Mouse (Mus musculus): ENCODE measurements at regions not wholly inside any gene's neighbourhood (a gene's known extent, or its start where the extent isn't known, plus 50 kb on each side); places are given as distances from the start of the nearest gene placed in this dataset.

DNA sequence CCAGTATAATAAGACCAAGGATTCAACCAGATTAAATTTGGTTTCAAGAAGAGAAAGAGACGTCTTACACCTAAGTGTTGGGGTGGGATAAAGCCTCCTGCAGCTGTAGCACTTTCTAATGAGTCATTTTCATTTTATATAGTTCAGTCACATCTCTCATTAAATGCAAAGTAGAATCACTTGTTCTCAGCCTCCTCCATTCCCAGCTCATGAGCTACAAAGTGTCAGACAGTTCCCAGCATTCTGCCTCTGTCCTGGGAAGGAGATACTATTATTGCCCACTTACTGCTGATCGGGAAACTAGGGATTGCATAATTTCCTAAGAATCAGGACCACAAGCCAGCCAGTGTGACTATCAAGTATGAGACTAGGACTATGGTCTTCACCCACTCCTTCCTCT, 158.9 kb downstream of the Tph2 start:
- no peak for DNase-seq

DNA sequence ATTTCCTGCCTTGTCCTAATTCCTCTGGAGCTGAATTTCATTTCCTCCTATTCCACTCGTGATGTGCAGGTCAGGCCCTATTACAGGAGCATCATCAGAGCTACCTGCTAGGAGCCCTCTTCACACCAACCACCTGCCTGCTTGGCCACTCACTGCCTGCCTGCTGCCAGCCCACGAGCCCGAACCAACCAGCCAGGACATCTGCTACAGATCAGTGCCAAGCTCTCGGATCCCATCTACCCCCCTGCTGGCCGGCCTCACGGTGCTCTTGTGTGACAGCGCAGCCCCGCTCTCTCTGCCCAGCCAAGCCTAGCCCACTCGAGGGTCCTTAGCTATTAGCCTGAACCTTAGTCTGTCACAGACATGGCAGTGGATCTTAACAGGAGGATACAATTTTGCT, 165.4 kb downstream of the Tph2 start:
- peak; percentile 91 for DNase-seq

DNA sequence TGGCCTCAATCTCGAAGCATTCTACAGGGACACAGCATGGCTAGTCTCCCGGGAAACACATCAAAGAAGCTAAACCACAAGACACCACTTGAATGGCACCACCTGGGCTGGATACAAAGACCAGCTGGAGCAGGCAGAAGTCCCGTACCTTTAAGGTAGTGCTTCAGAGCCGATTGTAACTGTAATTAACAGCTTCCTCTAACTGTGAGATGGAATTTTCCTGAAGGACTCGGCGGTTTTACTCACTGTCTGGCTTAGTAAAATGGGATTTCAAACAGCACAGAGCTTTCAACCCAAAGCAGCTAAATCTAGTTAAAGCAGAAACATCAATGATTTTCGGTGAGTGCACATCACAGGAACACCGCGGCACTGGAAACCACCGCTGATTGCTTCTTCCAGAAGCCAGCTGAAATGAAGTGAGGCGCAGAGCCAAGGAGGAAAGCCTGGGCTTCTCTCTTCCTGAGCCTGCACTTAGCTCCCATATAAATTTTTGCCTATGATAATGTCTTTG, 171.3 kb downstream of the Tph2 start:
- peak; percentile 72 for DNase-seq

DNA sequence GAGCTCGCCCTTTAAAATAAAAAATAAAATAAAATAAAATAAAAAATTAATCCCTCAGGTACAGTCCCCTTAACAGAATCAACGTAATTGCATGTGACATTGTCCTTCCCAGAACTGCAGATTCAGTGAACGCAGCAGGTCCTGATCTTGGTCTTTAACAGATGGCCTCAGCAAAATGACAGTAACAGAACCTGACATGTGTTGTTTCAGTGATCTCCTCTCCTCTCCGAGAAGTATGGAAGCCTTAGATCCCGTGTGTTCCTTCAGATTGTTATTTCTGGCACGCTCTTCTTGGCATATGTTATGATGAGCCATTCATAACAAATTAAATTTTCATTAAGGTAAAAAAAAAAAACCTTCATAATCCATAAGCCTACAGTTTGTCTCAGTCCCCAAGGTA, 171.9 kb downstream of the Tph2 start:
- peak; percentile 88 for DNase-seq

DNA sequence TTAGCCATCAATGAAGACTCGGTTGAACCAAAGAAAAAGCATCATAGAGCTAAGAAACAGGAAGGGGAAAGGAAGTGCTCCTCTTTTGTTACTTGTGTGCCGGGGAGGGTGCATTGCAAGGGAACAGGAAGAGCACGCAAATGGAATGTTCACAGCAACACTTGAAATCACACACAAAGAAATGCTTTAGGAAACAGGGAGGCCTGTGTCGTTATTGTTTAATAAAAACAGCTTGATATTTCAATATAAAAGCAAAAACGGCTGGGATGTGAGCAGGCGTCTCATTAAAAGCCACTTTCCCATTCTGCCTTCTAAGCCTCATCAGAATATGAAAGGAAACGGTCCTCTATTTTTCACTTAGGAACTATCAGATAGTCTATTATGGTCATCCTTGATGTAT, 172.5 kb downstream of the Tph2 start:
- DNase-seq = no peak

DNA sequence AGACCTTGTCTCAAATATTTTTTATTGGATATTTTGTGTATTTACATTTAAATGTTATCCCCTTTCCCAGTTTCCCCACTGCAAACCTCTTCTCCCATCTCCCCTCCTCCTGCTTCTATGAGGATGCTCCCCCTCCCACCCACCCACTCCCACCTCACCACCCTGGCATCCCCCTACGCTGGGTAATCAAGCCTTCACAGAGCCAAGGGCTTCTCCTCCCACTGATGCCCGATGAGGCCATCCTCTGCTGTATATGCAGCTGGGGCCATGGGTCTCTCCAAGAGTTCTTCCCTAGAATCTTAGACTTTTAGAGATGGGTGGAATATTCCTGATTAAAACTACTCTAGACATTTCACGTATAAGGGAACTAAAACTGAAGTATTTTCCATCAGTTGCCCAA, 172.9 kb downstream of the Tph2 start:
- no peak for DNase-seq

DNA sequence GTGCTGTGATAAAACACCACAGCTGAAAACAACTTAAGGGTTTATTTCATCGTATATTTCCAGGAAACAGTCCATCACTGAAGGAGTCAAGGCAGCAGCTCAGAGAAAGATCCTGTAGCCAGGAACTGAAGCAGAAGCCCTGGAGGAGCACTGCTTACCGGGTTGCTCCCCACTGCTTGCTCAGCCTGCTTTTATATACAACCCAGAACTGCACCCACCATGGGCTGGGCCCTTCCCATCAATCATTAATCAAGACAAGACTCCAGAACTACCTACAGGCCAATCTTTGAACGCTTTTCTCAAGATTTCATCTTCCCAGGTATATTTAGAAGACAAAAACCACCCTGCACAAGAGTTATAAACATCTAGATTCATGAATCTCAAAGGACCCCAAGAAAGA, 188.4 kb downstream of the Tph2 start:
- no peak for DNase-seq

DNA sequence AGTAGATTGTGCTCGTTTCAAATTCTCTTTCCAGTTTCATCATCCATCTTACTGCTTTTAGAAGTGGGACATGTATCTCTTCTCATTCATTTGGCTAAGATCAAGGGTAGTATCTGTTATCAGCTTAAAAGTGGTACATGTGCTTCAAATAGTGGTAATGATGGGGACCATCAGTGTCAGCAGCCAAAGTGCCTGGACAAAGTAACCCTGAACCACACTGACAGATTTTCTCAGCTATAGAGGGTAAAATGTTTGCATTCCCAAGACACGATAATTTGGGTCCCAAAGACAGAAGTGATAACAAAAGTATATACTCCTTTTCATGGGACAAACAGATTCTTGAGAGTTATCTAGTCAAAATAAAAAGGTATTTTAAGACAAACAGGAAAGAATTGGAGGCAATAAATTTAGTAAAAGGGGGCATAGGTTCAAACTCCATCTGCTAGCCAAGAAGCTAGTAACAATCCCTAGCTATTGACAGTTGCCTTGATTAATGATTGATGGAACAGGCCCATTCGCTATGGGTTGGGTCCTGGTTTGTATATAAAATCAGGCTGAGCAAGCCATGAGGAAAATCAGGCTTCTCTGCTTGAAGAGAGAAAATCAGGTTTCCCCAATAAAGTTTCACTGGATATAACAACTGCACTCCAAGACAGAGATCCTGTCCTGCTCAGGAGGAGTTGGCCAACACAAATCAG, 189.5 kb downstream of the Tph2 start:
- no peak for DNase-seq

DNA sequence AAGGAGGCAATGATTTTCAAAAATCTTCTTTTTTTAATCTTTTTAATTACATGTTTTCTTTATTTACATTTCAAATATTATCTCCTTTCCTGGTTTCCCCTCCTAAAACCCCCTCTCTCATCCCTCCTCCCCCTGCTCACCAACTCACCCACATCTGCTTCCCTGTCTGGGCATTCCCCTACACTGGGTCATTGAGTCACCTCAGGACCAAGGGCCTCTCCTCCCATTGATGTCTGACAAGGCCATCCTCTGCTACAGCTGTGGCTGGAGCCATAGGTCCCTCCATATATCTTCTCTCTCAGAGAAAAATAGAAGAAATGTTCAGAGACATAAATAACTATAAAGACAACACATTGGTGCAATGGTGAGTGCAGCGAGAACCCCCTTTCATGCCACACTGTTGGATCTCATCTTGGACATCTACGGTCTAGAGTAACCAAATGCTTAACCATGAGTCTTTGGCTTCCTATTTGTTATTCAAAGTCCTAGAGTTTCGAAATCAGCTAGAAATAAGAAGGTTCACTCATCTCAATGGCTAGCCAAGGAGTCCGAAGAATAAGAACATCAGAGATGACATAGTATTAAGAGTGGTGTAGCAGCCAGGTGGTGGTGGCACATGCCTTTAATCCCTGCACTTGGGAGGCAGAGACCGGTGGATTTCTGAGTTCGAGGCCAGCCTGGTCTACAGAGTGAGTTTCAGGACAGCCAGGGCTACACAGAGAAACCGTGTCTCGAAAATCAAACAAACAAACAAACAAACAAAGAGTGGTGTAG, 186.5 kb upstream of the Trhde start:
- DNase-seq = no peak

DNA sequence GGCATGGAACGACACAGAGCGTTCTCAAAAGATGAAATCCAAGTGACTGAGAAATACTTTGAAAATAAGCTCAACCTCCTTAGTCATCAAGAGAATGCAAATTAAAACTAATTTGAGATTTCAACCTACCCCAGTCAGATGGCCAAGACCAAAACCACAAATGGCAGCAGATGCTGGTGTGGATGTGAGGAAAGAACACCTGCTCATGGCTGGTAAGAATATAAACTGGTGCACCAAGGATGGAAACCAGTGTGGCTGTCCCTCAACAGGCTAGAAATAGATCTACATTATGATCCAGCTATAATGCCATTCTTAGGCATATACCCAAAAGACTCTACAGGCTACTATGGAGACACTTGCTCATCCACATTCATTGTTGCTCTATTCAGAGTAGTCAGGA, 170.3 kb upstream of the Trhde start:
- no peak for DNase-seq

DNA sequence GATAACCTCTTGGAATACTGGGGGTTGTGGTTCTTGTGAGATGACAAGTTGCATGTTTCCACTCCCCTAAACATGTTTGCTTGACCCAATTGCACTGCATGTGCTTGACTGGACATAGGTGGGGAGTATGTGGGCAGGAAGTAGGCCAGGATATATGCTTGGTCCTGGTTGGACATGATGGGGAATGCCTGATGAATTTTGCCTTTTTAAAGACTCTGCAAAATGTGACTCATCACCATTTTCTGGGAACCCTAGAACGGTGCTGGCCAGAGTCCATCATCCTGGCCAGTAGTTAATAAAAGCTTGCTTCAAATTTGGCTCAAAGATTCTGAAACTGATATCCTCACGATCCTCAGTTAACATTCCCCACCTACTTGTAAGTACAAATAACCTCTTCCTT, 161.5 kb upstream of the Trhde start:
- DNase-seq = no peak

DNA sequence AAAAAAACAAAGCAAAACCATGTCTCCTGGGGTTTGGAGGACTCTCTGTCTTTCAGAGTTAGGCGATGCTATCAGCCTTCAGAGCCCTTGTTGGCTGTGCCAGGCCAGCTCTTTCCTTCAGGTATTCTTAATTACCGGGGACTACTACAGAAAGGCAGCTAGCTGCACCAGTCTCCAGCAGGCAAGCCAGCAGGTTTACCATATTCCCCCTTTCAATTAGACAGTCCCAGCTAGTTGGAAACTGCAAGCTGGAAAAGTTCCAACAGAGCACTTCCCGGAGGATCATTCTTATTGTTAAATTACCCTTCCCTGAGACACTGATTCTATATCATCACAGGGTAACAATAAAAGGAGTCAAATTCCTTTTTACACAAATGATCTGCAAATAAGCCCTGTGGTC, 155.8 kb upstream of the Trhde start:
- DNase-seq = no peak

DNA sequence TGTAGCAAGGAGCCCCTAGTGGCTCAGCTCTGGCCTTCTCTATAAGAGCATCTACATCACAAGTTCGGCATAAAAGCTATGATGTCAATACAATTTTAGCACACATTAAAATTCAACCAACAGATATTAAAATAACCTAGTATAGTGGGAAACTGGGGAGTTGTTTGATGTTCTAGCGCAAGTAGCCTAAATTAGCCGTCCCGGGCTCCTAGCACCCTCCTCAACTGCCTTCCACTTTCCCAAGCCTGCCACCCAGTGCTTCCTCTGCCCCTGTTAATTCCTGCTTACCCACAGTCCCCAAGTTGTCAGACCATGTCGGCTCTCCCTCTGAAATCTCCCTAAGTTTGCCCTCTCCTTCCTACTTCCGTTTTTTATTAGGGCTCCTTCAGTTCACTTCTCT, 154.2 kb upstream of the Trhde start:
- no peak for DNase-seq

DNA sequence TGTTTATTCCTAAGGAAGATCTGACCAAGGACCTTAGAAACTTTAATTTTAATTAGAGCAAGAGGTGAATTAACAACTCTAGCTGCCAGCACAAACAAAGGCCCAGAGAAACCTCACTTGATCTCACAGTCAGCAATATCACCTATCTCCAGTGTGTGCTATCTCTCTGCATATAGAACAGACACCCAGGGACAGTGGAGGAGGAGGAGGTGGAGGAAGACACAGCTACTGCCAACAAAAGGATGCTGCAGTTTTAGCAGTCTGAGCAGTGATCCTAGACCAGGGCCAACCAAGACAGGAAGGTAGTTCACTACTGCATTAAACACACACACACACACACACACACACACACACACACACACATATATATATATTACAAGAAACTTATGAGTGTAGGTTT, 153.5 kb upstream of the Trhde start:
- DNase-seq = no peak

DNA sequence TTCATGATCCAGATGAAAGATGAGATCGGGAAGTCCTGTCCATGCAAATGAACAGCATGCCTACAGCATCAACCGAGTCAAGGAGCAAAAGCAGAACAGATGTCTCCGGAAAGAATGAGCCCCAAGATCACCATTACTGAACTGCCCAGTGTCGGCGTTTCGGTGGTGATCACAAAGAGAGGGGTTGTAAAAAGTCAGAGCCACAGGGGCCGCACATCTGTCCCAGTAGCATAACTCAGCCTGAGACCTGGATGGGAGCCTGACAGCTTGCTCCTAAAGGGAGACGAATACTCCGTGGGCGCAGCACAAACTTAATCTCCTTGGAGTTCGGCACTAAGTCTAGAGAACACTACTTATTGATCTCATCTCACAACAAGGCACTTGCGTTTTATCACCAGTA, 151.3 kb upstream of the Trhde start:
- no peak for DNase-seq

DNA sequence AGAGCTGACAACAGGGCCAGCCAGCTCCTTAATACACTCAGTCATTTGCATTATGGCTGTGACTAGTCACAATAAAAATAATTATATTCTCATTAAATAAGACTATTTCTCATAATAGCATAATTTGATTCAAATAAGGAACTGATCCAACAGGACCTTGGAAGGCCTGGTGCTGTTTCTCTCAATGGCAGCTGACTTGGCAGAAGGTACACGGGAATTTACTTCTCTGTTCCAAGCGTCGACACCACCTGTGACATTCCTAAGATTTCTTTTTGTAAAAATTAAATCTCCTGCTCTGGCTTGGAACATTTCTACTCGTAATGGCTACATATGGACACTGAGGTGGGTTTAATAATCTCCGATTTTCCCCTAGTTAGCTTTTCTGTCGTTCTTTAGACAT, 147.1 kb upstream of the Trhde start:
- DNase-seq = peak; percentile 33

DNA sequence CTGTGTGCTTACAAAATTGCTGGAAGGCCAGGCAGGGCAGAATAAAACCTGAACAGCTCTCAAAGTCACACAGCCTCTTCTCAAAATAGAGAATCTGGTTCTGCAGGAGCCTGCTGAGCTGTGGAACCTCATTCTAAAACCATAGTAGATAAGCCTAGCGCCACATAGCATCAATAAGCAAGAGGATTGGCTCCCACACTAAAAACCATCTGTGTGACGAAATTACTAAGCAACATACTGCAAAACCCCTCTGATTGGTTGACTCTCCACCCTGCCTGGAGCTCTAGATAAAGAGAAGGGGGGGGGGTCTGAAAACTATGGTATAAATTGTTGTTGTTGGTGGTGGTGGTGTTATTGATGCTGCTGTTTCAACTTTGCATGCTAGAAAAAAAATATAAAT, 122.6 kb upstream of the Trhde start:
- no peak for DNase-seq

DNA sequence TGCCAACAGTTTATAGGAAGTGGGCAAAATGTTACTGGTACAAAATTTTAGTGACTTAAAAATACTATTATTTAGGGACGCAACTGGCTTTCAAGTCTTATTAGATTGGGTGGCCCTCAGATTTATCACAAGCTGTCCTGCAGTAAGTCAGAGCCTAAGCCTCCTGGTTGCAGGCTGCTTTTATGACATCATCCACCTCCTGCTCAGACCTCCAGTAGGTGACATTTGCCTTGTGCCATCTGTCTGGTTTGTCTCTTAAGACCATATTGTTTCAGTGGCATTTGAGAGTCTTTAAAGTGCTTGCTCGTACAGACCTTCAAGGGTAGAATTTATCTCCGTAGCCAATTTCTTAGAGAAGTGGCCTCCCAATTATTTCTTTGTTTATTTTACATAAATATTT, 111.9 kb upstream of the Trhde start:
- peak; percentile 75 for DNase-seq

DNA sequence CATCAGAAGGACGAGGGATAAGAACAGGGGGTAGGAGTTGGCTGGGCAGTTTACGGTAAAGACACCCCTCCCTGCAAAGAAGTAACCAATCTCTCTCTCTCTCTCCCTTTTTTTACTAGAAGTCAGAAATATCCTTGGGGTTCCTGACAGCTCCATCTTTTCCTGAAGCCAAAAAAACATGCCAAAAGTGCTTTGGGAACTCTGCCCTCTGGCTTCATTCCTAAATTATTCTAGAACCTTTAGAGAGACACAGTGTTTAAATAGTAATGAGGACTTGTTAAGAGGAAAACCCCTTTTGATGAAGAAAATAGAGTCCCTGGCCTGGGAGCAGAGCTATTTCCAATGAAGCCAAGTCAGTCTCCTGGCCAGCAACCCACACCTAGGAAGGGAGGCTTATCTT, 89.8 kb upstream of the Trhde start:
- peak; percentile 75 for DNase-seq

DNA sequence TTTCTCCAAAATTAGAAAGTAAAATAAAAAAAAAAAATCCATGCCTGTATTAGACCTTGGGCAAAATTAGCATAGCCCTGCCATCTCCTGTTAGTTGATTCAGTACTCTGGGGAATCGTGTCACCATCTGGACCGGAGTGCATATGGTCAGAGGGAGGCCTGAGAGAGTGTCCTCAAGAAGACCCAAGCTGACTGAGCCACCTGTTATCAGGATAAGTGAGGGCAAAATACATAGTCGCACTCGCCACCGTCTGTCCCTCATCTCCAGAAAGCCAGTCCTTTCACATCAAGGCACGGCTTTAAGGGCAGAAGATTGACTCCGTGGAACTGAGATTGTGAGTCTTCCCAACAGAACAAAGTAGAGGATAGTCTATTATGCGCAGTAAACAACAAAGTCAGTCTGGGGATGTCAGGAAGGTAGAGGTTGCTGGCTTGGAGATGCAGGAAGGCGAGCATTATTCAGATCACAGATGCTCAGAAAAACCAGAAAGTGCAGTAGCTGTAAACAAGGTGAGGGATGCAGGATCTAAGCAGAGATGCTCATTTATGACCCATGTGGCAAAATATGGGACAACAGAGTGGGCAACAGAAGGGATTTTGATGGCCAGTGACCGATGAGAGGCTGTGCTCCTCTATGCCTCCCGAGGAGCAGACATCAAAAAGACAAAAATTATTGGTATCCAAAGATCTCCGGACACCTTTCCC, 88.8 kb upstream of the Trhde start:
- peak; percentile 81 for DNase-seq

DNA sequence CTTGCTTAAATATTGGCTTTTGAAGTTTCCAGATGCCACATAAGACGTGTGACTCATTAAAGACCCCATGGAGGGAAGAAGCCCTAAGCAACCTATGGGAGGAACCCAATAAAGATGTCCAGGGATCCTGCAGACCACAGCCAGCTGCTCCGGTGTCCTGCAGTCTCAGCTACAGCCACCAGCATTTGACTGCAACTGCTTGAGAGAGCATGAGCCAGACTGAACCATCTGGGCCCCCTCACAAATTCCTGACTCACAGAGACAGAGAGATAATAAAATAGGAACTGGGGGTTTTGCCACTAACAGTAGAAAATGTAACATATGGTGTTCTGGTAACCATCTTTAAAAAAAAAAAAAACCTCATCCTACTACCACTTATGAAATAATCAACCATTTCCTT, 69.1 kb upstream of the Trhde start:
- no peak for DNase-seq

DNA sequence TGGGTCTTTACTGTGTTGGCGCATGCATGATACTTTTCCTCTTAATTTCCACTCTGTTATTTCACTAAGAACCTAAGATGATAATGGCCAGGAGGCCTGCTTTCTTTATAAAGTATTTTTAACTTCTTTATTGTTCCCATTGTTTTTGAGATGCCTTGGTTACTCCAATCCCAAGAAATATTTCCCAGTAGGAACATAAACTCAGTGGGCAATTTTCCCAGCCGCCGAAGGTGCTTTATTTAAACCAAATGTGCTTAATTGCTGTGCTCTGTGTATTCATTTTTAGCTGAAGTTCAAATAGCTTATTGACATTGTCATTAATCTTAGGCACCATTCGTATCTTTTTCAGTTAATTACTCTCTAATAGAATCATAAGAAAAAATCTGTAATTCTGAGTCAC, 55.1 kb upstream of the Trhde start:
- no peak for DNase-seq

DNA sequence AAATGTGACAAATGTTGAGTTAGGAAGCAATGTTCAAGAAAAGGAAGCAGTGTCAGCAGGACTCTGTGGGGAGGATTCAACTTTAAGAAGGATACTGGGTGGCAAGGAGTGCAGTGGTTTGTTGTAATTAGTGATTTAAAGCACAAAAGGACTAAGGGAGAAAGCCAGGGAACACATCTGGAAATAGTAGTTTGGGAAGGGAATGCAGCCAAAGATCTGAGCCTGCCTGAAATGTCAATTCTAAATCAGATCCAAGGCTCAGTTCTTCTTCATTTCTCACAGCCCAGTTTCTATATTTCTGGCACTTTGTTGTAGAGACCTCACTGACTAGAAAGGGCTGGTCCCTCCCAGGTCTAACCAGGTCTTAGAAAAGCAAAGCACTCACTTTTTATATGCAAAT, 50.6 kb upstream of the Trhde start:
- no peak for DNase-seq

Data from cerebellum, adult 8-10 months (tissue).